Comparison of ENCODE assay signal across 8 mouse cellular contexts in genomic region chr8:47243016-47243630, GRCm38 (mm10).
DNase-seq lines count a peak whose midpoint lies in the region; ATAC-seq and TF ChIP-seq lines count a peak whose summit lies in the region.

No protein-coding gene starts in this region.

- no peaks in the 10 kb centered on the region for H3K9me3 ChIP-seq in lung, embryonic 14.5 days (ENCODE audit: low read depth, low read length)
- no peaks in the 10 kb centered on the region for H3K9me3 ChIP-seq in midbrain, embryonic 10.5 days (replicated peaks)

- no peak for TF ChIP-seq CTCF in lung, embryonic 14.5 days (IDR thresholded peaks at IDR 0.05; ENCODE audit: low read depth)

- H3K4me2 ChIP-seq in lung, embryonic 14.5 days, result peak overlapping the region; percentile 65

- WGBS in lung, embryonic 14.5 days, result 32% methylated on average over 8 of the region's 8 CpGs
- WGBS in midbrain, embryonic 10.5 days, result 34% methylated on average over 8 of the region's 8 CpGs

- peak; percentile 87 for DNase-seq in lung, embryonic 14.5 days
- DNase-seq in lung, postnatal 4 days, result no peak
- peak; percentile 36 for DNase-seq in fibroblast of lung, adult 2 months (ENCODE audit: low read depth)
- DNase-seq in induced T-regulatory cell, adult 2 months (ENCODE audit: low read depth), result peak; percentile 5
- no peak for DNase-seq in midbrain, embryonic 10.5 days (ENCODE audit: low spot score)
- no peak for DNase-seq in left cerebral cortex, postnatal 25 days (ENCODE audit: low spot score in 2 of 2)
- no peak for DNase-seq in B cell, adult 2 months
- no peak for DNase-seq in adrenal gland, adult 8-10 months

- H3K4me1 ChIP-seq in lung, embryonic 14.5 days (ENCODE audit: insufficient read depth), result peaks cover 20% of the 10 kb centered on the region
- H3K4me1 ChIP-seq in midbrain, embryonic 10.5 days, result peaks cover 79% of the 10 kb centered on the region

- no peaks in the 10 kb centered on the region for H3K36me3 ChIP-seq in lung, embryonic 14.5 days (ENCODE audit: insufficient read depth)
- no peaks in the 10 kb centered on the region for H3K36me3 ChIP-seq in midbrain, embryonic 10.5 days

- 0 out of 2 replicates have a peak overlapping the region, but pooled peaks have one; percentile 13 for H3K9ac ChIP-seq in lung, embryonic 14.5 days

- H3K27ac ChIP-seq in lung, embryonic 14.5 days (ENCODE audit: low read depth), result peak overlapping the region; percentile 75
- H3K27ac ChIP-seq in midbrain, embryonic 10.5 days (replicated peaks), result peak overlapping the region; percentile 84

- H3K4me3 ChIP-seq in lung, embryonic 14.5 days (ENCODE audit: low read depth, low read length), result peak overlapping the region; percentile 32
- peak overlapping the region; percentile 48 for H3K4me3 ChIP-seq in midbrain, embryonic 10.5 days

- peak; percentile 86 for ATAC-seq in lung, embryonic 14.5 days (ENCODE audit: insufficient read depth)

- H3K27me3 ChIP-seq in lung, embryonic 14.5 days (ENCODE audit: insufficient read depth, low read length), result no peaks in the 10 kb centered on the region
- no peaks in the 10 kb centered on the region for H3K27me3 ChIP-seq in midbrain, embryonic 10.5 days (ENCODE audit: low read depth, poor library complexity, severe bottlenecking)

- intact Hi-C loops in left cerebral cortex, postnatal 25 days (cut with DNase I), result loop anchor here (2.0 kb wide), 1 partner anchor 46 kb away; no protein-coding TSS in a partner anchor

Comparison
In these comparisons a context has a peak if more than half of its experiments do, and no peak if none do; other contexts are left out.
1. DNase-seq: peak in lung, embryonic 14.5 days (single experiment), fibroblast of lung, adult 2 months (single experiment) and induced T-regulatory cell, adult 2 months (single experiment); none in lung, postnatal 4 days (0 of 2), midbrain, embryonic 10.5 days (single experiment), left cerebral cortex, postnatal 25 days (0 of 2), B cell, adult 2 months (0 of 2) and adrenal gland, adult 8-10 months (single experiment).